Mouse (Mus musculus): ENCODE measurements around the gene Kctd19.

Kctd19 gene

GRCm38 (mm10) chr8:105422006-105422405, 8.7 kb upstream of the Kctd19 start:
- DNase-seq (ENCODE audit: low spot score in 2 of 2): no peak

- no peak for DNase-seq (ENCODE audit: low spot score in 2 of 2)
Measured at GRCm38 (mm10) chr8:105419800-105420199, 6.5 kb upstream of the Kctd19 start.

- no peak for DNase-seq (ENCODE audit: low spot score in 2 of 2)
Measured at GRCm38 (mm10) chr8:105418992-105419391, 5.7 kb upstream of the Kctd19 start.

GRCm38 (mm10) chr8:105409947-105410346, 3.4 kb downstream of the Kctd19 start:
- no peak for DNase-seq (ENCODE audit: low spot score in 2 of 2)

GRCm38 (mm10) chr8:105408331-105408730, 5.0 kb downstream of the Kctd19 start:
- DNase-seq (ENCODE audit: low spot score in 2 of 2): no peak

- DNase-seq (ENCODE audit: low spot score in 2 of 2): no peak
Measured at GRCm38 (mm10) chr8:105406416-105406815, 6.9 kb downstream of the Kctd19 start.

- no peak for DNase-seq (ENCODE audit: low spot score in 2 of 2)
Measured at GRCm38 (mm10) chr8:105404496-105404895, 8.8 kb downstream of the Kctd19 start.

- DNase-seq (ENCODE audit: low spot score in 2 of 2): no peak
Measured at GRCm38 (mm10) chr8:105403467-105403866, 9.8 kb downstream of the Kctd19 start.

- no peak for DNase-seq (ENCODE audit: low spot score in 2 of 2)
Measured at GRCm38 (mm10) chr8:105400016-105400415, 13.3 kb downstream of the Kctd19 start.

GRCm38 (mm10) chr8:105397747-105398146, 15.6 kb downstream of the Kctd19 start:
- no peak for DNase-seq (ENCODE audit: low spot score in 2 of 2)

- no peak for DNase-seq (ENCODE audit: low spot score in 2 of 2)
Measured at GRCm38 (mm10) chr8:105393915-105394314, 19.4 kb downstream of the Kctd19 start.

- no peak for DNase-seq (ENCODE audit: low spot score in 2 of 2)
Measured at GRCm38 (mm10) chr8:105393089-105393787, 20.1 kb downstream of the Kctd19 start.

- DNase-seq (ENCODE audit: low spot score in 2 of 2): no peak
Measured at GRCm38 (mm10) chr8:105389096-105389495, 24.2 kb downstream of the Kctd19 start.

GRCm38 (mm10) chr8:105387151-105387550, 26.2 kb downstream of the Kctd19 start:
- DNase-seq (ENCODE audit: low spot score in 2 of 2): no peak

GRCm38 (mm10) chr8:105384070-105384469, 29.2 kb downstream of the Kctd19 start:
- no peak for DNase-seq (ENCODE audit: low spot score in 2 of 2)

- no peak for DNase-seq (ENCODE audit: low spot score in 2 of 2)
Measured at GRCm38 (mm10) chr8:105380308-105380707, 33.0 kb downstream of the Kctd19 start.

- peak; percentile 53 to 77 for DNase-seq (ENCODE audit: low spot score in 2 of 2)
Measured at GRCm38 (mm10) chr8:105378673-105379072, 34.6 kb downstream of the Kctd19 start.

- DNase-seq (ENCODE audit: low spot score in 2 of 2): no peak
Measured at GRCm38 (mm10) chr8:105374513-105374966, 38.8 kb downstream of the Kctd19 start.

- no peak for DNase-seq (ENCODE audit: low spot score in 2 of 2)
Measured at GRCm38 (mm10) chr8:105373032-105373431, 40.3 kb downstream of the Kctd19 start, which contains the start of gene Plekhg4. Gene Plekhg4, plus strand, starts transcription at chr8:105373274.

- no peak for DNase-seq (ENCODE audit: low spot score in 2 of 2)
Measured at GRCm38 (mm10) chr8:105372473-105372872, 40.8 kb downstream of the Kctd19 start.

- no peak for DNase-seq (ENCODE audit: low spot score in 2 of 2)
Measured at GRCm38 (mm10) chr8:105367107-105367506, 46.2 kb downstream of the Kctd19 start.

- no peak for DNase-seq (ENCODE audit: low spot score in 2 of 2)
Measured at GRCm38 (mm10) chr8:105361751-105362702, 51.3 kb downstream of the Kctd19 start.

GRCm38 (mm10) chr8:105359646-105360045, 53.7 kb downstream of the Kctd19 start:
- DNase-seq (ENCODE audit: low spot score in 2 of 2): no peak

Measured in urinary bladder, postnatal 4 days (tissue).